Mouse (Mus musculus) lung, postnatal 0 days (tissue): ENCODE results near the gene Crybb1.

Experiments used
- CTCF ChIP-seq: IDR thresholded peaks from 2 replicates; pipeline ENCODE4 v1.5.1; 2016; ENCODE audit warnings: antibody characterized with exemption, mild to moderate bottlenecking
- EP300 ChIP-seq: IDR thresholded peaks from 2 replicates; pipeline ENCODE4 v1.6.1; 2016; ENCODE audit warnings: antibody characterized with exemption, mild to moderate bottlenecking, control low read depth

DNA sequence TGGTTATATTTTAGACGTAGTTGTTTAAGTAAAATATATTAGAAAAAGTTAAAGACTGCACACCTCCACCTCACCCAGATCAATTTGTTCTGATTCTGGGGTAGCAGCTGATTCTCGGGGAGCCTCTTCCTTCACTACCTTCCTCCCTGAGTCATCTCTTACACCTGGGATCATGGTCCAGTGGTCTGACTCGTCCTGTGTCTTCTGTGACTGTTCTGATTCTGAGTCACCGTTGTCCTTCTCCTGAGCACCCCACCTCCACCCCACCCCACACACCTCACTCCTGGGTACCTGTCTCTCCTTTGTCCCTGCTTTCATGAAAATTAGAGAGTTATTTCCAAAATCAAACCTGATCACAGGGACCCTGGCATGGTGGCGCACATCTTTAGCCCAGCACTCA, 9.5 kb downstream of the Crybb1 start:
- TF ChIP-seq CTCF, result no peak
- no peak for TF ChIP-seq EP300
